Mouse (Mus musculus) layer of hippocampus, postnatal 36 days (tissue): ENCODE results near the gene Slc43a2. TPM values are rescaled to one million over a fixed set of nuclear protein-coding genes. Genes with fewer than 3 reads are reported as not detected.

Experiments
- DNase-seq, 2 experiments: peaks; one replicate each; pipeline ENCODE4 v3.0.0; 2022
- total RNA-seq, 2 experiments: library from RNA; stranded (reverse); gene quantifications; 2 replicates each; pipeline ENCODE4 v1.2.3; 2021

Slc43a2 gene
- 10 to 100 TPM; 50.7 to 51.3 TPM for total RNA-seq

GRCm38 (mm10) chr11:75531469-75532242, at the start of gene Slc43a2:
Gene Slc43a2, plus strand, starts transcription at chr11:75531694.
- DNase-seq: peak; percentile 95 to 96

- no peak for DNase-seq
These were observed 45.3 kb upstream of the Slc43a2 start for GRCm38 (mm10) chr11:75486192-75486591.

- peak; percentile 99 for DNase-seq
These were observed 44.8 kb upstream of the Slc43a2 start, which contains the start of gene Prpf8 for GRCm38 (mm10) chr11:75486601-75487285. Gene Prpf8, plus strand, starts transcription at chr11:75486816.

- DNase-seq: no peak
These were observed 44.0 kb upstream of the Slc43a2 start for GRCm38 (mm10) chr11:75487496-75487895.

- no peak for DNase-seq
These were observed 37.0 kb upstream of the Slc43a2 start for GRCm38 (mm10) chr11:75494296-75495049.

- no peak for DNase-seq
These were observed 33.4 kb upstream of the Slc43a2 start for GRCm38 (mm10) chr11:75498126-75498525.

- DNase-seq: no peak
These were observed 23.3 kb upstream of the Slc43a2 start for GRCm38 (mm10) chr11:75508162-75508561.

- DNase-seq: no peak
These were observed 22.6 kb upstream of the Slc43a2 start for GRCm38 (mm10) chr11:75508904-75509303.

- DNase-seq: peak; percentile 29 to 45
These were observed 21.5 kb upstream of the Slc43a2 start, which contains the start of gene Rilp for GRCm38 (mm10) chr11:75509741-75510626. Gene Rilp, plus strand, starts transcription at chr11:75510094.

GRCm38 (mm10) chr11:75510627-75510993, 20.9 kb upstream of the Slc43a2 start:
- DNase-seq: peak; percentile 86 to 87

GRCm38 (mm10) chr11:75511213-75511612, 20.3 kb upstream of the Slc43a2 start:
- no peak for DNase-seq

- no peak for DNase-seq
These were observed 19.0 kb upstream of the Slc43a2 start for GRCm38 (mm10) chr11:75512301-75513018.

GRCm38 (mm10) chr11:75513336-75513735, 18.2 kb upstream of the Slc43a2 start, which contains the start of gene Scarf1:
Gene Scarf1, plus strand, starts transcription at chr11:75513540.
- DNase-seq: no peak

GRCm38 (mm10) chr11:75515186-75515585, 16.3 kb upstream of the Slc43a2 start:
- DNase-seq: no peak

- DNase-seq: no peak
These were observed 11.5 kb upstream of the Slc43a2 start for GRCm38 (mm10) chr11:75519834-75520633.

- DNase-seq: no peak
These were observed 9.9 kb upstream of the Slc43a2 start for GRCm38 (mm10) chr11:75521609-75522008.

GRCm38 (mm10) chr11:75522793-75523192, 8.7 kb upstream of the Slc43a2 start:
- no peak for DNase-seq

GRCm38 (mm10) chr11:75525531-75526125, 5.9 kb upstream of the Slc43a2 start:
- DNase-seq: no peak

GRCm38 (mm10) chr11:75526943-75527342, 4.6 kb upstream of the Slc43a2 start:
- DNase-seq: no peak

GRCm38 (mm10) chr11:75529771-75530170, 1.7 kb upstream of the Slc43a2 start:
- no peak for DNase-seq
